Mouse (Mus musculus) bone marrow macrophage, adult 2 months (primary cell): ENCODE measurements around the gene Slc7a8. TPM values are rescaled to one million over a fixed set of nuclear protein-coding genes. Genes with fewer than 3 reads are reported as not detected.

ENCODE experiments used
- H3K27ac ChIP-seq: 2 replicates; pipeline ENCODE4 v1.5.1; 2012; ENCODE audit warnings: low read depth, low read length; ENCODE audit not compliant: insufficient read depth
- H3K4me1 ChIP-seq: 2 replicates; pipeline ENCODE4 v1.6.1; 2012; ENCODE audit warnings: low read length; ENCODE audit not compliant: control insufficient read depth, insufficient read depth
- H3K4me3 ChIP-seq: 2 replicates; pipeline ENCODE4 v1.5.1; 2012; ENCODE audit warnings: mild to moderate bottlenecking, low read length, moderate library complexity; ENCODE audit not compliant: insufficient read depth
- CTCF ChIP-seq: IDR thresholded peaks from 2 replicates; pipeline ENCODE4 v1.5.1; 2012; ENCODE audit warnings: low read depth, mild to moderate bottlenecking, low read length, moderate library complexity
- POLR2A ChIP-seq: IDR thresholded peaks from 2 replicates; pipeline ENCODE4 v1.6.1; 2012; ENCODE audit warnings: mild to moderate bottlenecking, low read depth, low read length, borderline replicate concordance
- polyA plus RNA-seq: library from polyadenylated mRNA; stranded (reverse); fragments of >200 nt; gene quantifications from 2 replicates; pipeline ENCODE4 v1.2.4, GENCODE M21; 2012; ENCODE audit not compliant: missing spikeins, insufficient read depth, insufficient read length

Gene Slc7a8
- polyA plus RNA-seq, 1 experiment, result 42.6 TPM

DNA sequence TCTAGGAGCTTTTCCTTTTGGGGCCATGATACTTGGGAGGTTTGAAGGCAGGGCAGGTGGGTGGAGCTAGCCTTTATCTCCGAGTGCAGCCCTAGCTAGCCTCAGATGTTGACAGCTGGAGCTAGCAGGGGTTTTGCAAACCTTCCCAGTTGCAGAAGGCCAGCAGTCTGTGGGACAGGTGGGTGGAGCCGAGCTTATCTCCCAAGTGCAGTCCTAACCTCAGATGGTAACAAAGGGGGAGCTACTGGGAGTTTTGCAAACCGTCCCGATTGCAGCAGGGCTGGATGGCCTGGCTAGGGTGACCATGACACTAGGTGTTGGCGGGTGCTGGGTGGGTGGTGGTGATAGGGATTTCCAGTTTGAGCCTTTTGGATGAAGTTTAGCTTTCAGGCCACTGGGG is 75.9 kb downstream of the Slc7a8 start:
- no peak for TF ChIP-seq CTCF
- TF ChIP-seq POLR2A, result no peak
- Histone ChIP-seq H3K4me1 (no peaks in the 10 kb centered on the region), H3K4me3 (no peak overlapping the region), H3K27ac (no peak overlapping the region)

DNA sequence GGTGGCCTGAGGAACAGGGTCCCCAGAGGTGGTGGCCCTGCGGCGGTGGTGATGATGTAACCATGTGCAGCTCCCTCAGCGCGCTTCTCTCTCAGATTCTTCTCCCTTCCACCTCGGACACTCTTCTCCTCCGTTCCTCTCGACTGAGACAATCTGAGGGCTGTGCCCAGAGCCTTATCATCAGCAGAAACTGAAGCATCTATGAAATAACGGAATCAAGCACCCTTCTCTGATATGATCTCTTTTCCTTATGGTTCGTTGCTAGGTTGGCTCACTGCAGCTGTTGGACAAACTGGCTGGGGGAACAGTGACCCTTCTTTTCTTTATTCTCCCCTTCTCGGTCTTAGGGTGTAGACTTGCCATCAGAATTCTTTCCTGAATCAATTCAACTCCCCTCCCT is 78.5 kb downstream of the Slc7a8 start:
- TF ChIP-seq POLR2A, result no peak
- no peak for TF ChIP-seq CTCF
- H3K27ac ChIP-seq, result no peak overlapping the region

DNA sequence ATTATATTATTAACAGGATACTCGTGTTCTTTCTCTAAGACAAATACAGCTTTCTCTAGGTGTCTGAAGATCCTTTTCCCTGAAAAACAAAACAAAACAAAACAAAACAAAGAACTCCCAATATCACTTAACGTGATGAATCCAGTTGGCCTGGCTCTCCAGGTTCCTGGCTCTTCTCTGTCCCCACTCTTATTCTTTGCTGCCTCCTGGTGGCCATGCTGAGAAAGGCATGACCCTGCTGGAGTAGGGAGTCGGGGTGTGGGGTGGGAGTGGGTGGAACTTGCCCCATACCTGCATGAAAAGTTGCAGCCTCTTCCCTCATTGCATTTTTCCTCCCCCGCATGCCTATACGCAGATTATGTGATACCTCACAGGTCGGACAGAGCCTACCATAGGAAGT is 80.4 kb downstream of the Slc7a8 start:
- peak; percentile 83 for TF ChIP-seq CTCF
- TF ChIP-seq POLR2A, result no peak
- H3K4me3 ChIP-seq, result no peak overlapping the region

More for the DNA sequence above, 78.5 kb downstream of the Slc7a8 start:
- Histone ChIP-seq H3K4me1 (no peaks in the 10 kb centered on the region), H3K4me3 (no peak overlapping the region)

DNA sequence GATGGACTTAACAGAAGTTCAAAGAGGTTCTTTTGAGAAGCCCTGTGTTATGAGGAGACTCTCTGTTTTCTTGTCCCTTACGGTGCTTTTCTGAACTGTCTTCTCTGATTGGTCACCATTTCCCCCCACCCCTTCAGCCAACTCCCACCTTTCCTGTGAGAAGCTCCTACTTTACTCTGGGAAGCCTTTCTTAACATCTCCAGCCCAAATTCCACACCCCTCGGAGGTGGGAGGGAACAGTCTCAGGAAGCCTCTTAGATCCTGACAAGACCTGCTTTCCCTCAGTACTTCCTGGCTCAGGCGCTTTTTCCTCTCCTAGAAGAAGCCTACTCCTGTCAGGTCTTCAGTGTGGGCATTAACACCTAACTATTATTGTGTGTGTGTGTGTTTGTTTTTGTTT is 82.2 kb downstream of the Slc7a8 start:
- Histone ChIP-seq H3K4me1 (peaks cover 4% of the 10 kb centered on the region; the same call in 1 of the 2 replicates), H3K27ac (no peak overlapping the region), H3K4me3 (no peak overlapping the region)
- TF ChIP-seq POLR2A, result no peak
- TF ChIP-seq CTCF, result no peak

More for the DNA sequence above, 80.4 kb downstream of the Slc7a8 start:
- H3K27ac ChIP-seq, result no peak overlapping the region
- H3K4me1 ChIP-seq, result no peaks in the 10 kb centered on the region

DNA sequence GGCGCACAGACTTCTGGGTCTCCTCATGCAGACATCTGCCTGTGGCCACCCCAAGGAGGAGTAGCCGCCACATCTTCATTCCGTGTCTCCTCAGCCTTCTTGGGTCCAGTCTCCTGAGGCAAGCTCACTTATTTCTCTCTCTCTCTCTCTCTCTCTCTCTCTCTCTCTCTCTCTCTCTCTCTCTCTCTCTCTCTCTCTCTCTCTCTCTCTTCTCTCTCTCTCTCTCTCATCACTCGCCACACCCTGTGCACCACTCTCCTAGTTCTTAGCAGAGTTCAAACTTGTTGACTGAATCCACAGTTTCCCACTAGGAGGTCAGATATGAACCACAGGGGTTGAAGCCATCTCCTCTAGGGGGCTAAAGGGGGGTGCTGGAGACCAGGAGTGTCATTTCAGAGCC is 83.0 kb downstream of the Slc7a8 start, which contains the start of gene Gm29776:
Gene Gm29776, minus strand, starts transcription at position 101 of the 400 bp plus-strand sequence.
- H3K4me3 ChIP-seq, result no peak within 1 kb of the TSS
- H3K4me1 ChIP-seq, result peaks cover 4% of the 10 kb centered on the region; the same call in 1 of the 2 replicates
- TF ChIP-seq POLR2A (no peak), CTCF (no peak)
- no peak within 1 kb of the TSS for H3K27ac ChIP-seq

DNA sequence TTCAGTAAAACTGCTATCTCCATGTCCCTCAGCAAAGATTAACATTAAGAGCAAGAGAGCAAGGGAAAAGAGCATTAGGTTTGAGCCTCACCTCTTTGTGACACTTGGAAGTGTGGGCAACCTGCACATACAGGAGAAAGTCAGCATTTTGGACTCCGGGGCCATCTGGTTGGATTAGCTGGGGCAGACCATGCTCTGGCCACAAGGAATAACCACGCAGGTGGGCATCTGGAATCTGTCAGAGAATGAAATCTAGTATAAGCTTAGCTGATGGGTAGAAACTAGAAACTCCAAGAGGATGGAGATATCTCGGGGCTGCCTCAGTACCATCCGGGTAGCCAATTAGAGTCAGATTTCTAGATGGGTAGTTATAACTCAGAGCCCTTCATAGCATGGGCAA is 85.0 kb downstream of the Slc7a8 start:
- no peak for TF ChIP-seq CTCF
- no peak for TF ChIP-seq POLR2A
- Histone ChIP-seq H3K4me3 (no peak overlapping the region), H3K27ac (no peak overlapping the region), H3K4me1 (peaks cover 4% of the 10 kb centered on the region; the same call in 1 of the 2 replicates)

DNA sequence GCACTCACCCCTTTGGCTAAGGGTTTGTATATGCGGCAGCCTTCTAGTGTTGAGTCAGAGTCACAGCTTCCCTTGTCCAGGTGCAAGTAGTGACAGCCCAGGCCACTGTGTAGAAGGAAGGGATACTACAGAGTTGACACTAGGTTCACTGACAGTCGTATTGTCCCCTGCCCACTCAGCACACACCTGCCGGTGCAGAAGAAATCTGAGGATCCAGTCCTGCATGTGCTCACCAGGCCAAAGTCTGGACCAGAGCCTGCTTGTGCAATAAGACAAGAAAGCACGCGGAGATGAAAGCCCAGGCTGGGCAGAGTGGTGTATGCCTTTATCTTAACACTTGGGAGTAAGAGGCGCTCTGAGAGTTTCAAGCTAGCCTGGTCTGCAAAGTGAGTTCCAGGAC is 86.7 kb downstream of the Slc7a8 start:
- TF ChIP-seq POLR2A, result no peak
- TF ChIP-seq CTCF, result no peak
- peaks cover 4% of the 10 kb centered on the region; the same call in 1 of the 2 replicates for H3K4me1 ChIP-seq

DNA sequence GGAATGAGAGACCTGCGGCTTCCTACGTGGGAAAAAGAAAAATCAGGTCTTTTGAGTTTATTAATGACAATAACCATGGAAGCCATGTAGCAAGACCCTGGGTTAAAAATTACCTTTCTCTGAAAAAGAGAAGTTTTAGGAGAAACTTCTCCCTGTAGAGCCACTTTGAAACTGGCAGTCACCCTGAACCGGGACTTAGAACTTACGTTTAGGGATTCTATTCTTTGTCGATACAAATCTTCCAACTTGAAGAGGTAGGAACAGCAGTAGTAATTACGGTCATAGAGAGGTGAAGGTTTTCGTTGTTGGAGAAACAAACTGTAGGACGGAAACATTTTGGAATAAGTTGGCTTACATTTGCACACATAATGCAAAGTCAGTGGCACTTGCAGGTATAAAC is 94.5 kb downstream of the Slc7a8 start:
- H3K27ac ChIP-seq, result peak overlapping the region; percentile 90

More for the DNA sequence above, 86.7 kb downstream of the Slc7a8 start:
- H3K4me3 ChIP-seq, result no peak overlapping the region
- H3K27ac ChIP-seq, result no peak overlapping the region

DNA sequence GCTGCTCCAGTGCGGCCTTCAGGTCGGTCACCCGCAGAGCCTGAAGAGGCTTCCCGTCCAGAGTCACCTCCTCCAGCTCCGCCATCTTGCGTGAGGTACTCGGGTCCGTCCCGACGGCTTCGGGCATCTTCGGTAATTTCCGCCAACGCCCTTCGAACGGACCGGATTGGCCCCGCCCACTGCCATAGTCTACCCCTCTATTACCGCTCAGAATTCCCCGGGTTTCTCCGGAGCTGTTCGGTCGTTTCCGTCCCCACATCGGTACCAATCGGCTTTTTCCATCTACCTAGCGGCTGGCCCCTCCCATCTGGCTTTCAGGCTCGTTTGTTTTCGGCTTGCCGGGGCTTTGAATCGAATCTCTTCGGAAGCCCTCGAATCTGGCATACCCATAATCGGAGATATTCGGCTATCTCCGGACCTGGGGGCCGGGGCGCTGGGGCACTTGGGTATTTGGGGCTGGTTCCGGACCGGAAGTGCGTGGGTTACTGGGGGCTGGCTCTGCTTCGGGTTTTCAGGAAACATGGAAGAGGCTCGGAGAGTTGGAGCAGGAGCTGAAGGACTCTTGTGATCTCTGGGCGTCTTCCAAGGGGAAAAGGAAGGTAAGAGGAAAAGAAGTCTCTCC is 95.1 kb downstream of the Slc7a8 start, which contains the start of gene Acin1:
Gene Acin1, minus strand, starts transcription at position 410 of the 622 bp plus-strand sequence.
- TF ChIP-seq POLR2A, result 0 out of 2 replicates have a peak, but pooled peaks have one; percentile 72
- no peak for TF ChIP-seq CTCF
- Histone ChIP-seq H3K27ac (peak within 1 kb of the TSS; percentile 90), H3K4me1 (peaks cover 8% of the 10 kb centered on the region), H3K4me3 (peak within 1 kb of the TSS; percentile 79)

More for the DNA sequence above, 94.5 kb downstream of the Slc7a8 start:
- TF ChIP-seq POLR2A (no peak), CTCF (no peak)
- H3K4me3 ChIP-seq, result peak overlapping the region; percentile 79
- H3K4me1 ChIP-seq, result peaks cover 8% of the 10 kb centered on the region

DNA sequence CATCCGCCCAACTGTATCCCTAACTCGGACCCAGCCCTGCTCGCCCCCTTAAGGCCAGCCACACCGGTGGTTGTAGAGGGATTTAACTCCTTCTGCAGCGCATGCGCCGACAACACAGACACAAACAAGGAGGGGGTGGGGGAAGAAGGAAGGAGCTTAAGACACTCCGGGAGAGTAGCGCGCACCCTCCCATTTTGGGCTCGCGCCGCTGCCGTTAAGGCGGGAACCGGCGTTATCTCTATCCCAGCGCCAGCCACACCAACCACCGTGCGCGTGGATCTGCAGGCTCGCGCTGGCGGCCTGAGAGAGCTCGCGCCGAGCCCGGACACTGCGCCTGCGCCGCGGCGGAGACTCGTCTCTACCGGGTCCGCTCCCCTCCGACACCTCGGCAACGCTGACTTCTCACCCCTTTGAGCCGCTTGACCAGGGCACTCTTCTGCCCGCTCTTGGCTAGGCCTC is 95.7 kb downstream of the Slc7a8 start, which contains the start of gene 1700123O20Rik:
Gene 1700123O20Rik, plus strand, starts transcription at position 154 of the 459 bp plus-strand sequence.
- 0 out of 2 replicates have a peak, but pooled peaks have one; percentile 22 for TF ChIP-seq POLR2A
- TF ChIP-seq CTCF, result no peak
- H3K4me3 ChIP-seq, result peak within 1 kb of the TSS; percentile 79
- peak within 1 kb of the TSS; percentile 90 for H3K27ac ChIP-seq
- peaks cover 8% of the 10 kb centered on the region for H3K4me1 ChIP-seq
